Mouse (Mus musculus): Measurements from ENCODE around the gene Wdr74.

The Wdr74 gene

DNA sequence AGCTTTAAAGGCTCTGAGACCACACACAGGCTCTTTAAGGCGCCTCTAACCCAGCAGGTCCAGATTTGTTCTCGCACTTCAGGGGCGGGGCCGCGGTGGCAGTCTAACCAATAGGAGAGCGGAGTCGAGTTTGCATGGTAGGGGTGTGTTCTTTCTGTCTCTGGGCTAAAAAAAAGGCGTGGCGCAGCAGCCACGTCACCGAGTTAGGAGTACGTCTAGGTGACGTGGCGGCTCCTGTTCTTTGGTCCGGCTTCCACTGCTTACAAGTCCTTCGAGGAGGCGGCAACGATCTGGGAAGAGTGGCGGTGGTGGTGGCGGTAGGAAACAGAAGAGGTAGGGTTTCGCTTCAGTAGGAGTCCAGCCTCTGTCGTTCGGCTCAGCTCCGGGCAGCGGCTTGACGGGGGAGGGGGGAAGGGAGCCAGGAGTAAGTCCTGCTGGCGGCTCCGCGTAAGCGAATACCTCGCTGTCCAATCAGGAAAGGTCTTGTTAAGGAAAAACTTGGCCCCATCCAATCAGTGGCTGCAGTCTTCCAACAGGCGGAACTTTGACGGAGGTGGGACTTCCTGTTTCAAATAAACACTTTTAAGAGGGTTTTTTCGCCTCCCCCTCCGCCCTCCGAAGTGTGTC lies 5.7 kb downstream of the Wdr74 start, which contains the start of gene Stx5a:
Gene Stx5a, plus strand, starts transcription at position 171 of the 627 bp plus-strand sequence.
- DNase-seq (ENCODE audit: low spot score) = peak; percentile 98

DNA sequence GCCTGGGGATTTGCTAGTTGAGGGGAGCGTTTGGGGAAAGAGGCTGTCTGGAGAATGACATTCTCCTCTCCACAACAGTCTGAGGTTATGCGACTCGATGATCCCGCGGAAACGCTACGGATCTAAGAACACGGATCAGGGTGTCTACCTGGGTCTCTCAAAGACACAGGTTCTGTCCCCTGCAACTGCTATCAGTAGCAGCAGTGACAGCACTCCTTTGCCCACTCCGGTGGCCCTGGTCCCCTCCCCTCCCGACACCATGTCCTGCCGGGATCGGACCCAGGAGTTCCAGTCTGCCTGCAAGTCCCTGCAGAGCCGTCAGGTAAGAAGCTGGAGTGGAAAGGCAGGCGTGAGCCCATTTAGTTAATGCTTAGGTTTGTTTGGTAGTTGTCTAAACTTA lies 6.5 kb downstream of the Wdr74 start:
- no peak for DNase-seq (ENCODE audit: low spot score)

- DNase-seq (ENCODE audit: low spot score) = no peak
Observed at GRCm38 (mm10) chr19:8745382-8745781, 9.8 kb downstream of the Wdr74 start.

DNA sequence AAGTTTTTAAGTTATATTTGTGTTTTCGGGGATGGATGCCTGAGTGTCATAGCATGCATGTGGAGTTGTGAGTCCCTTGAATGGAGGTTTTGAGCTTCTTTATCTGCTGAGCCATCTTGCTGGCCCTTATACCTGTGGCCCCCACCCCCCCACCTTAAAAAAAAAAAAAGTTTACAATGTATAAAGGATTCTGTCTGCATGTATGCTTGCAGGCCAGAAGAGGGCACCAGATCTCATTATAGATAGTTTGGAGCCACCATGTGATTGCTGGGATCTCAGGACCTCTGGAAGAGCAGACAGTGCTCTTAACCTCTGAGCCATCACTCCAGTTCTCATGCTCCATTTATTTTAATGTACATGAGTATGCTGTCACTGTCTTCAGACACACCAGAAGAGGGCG lies 11.7 kb downstream of the Wdr74 start:
- no peak for DNase-seq (ENCODE audit: low spot score)

GRCm38 (mm10) chr19:8755652-8756051 lies 20.0 kb downstream of the Wdr74 start:
- DNase-seq (ENCODE audit: low spot score) = no peak

- DNase-seq (ENCODE audit: low spot score) = peak; percentile 92
Observed at GRCm38 (mm10) chr19:8756635-8757387, 21.2 kb downstream of the Wdr74 start, which contains the start of gene Nxf1. Nxf1 (plus strand) TSS chr19:8757073.

GRCm38 (mm10) chr19:8757471-8757998 lies 21.9 kb downstream of the Wdr74 start:
- DNase-seq (ENCODE audit: low spot score) = no peak

DNA sequence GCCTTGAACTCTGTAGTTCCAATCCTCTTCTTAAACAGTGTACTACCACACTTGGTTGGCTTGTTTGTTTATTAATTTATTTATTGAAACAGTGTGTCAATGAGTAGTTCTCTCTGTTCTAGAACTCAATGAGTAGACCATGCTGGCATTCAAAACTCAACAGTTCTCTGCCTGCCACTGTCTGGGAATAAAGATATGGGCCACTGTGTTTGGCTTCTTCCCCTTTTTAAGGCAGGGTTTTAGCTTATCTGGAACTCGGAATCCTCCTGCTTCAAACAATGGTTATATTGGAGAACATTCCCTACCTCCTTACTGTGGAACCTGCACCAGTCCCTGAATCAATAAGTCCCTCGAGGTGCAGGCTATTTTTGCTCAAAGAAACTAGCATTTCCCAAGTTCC lies 23.3 kb downstream of the Wdr74 start:
- DNase-seq (ENCODE audit: low spot score) = no peak

DNA sequence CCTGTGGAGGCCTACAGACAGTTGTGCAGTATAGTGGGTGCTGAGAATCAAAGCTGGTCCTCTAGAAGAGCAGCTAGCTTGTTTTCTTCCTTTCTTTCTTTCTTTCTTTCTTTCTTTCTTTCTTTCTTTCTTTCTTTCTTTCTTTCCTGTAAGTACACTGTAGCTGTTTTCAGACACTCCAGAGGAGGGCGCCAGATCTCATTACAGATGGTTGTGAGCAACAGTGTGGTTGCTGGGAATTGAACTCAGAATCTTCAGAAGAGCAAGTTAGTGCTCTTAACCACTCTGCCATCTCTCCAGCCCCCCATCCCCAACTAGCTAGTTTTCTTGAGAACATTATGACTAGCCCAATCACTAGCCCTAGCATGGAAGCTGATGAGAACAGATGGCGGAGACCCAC lies 25.1 kb downstream of the Wdr74 start:
- no peak for DNase-seq (ENCODE audit: low spot score)

DNA sequence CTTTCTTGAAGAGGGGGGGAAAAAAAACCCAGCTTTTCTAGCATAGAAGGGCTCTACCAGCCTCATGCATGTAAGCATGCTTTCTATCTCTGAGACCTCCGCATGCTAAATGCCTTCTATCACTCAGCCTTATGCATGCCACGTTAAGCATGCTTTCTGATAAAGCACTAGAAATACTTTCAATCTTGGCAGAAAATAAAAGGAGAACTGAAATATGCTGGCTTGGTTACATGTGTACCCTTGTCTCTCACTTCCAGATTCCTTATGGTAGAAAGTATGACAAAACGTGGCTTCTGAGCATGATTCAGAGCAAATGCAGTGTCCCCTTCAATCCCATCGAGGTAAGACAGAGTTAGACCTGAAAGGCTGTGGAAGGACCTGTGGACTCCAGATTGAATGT lies 27.6 kb downstream of the Wdr74 start:
- DNase-seq (ENCODE audit: low spot score) = no peak

- DNase-seq (ENCODE audit: low spot score) = no peak
Observed at GRCm38 (mm10) chr19:8765562-8765961, 29.9 kb downstream of the Wdr74 start.

DNA sequence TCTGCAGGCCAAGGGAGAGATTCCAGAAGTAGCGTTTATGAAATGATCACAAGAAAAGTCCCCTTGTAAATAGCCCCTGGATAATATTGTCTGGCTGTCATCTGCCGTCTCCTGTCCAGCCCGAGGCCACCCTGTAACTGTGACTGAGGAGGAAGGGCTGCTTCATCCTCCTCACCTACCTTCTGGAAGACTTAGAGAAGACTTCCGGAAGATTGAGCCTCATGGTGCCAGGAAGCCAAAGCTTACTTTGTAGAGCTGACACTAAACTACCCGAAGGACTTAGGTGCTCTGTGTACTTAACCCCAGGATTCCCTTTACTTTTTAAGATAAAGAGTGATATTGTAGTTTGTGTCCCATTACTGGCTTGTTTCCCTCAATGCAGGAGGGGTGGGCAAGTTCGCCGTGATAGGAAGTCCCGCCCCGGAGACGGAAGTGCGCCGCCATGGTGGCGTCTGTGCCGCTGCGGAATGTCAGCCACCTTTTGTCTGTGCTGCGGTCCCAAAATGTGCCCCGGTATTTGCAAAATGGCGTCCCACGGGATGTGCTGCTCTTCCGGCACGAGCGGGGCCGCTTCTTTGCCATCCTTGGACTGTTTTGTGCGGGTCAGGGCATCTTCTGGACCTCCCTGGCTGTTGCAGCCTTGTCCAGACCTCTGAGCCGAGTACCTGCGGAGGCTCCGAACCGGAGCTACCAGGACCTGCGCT lies 35.1 kb downstream of the Wdr74 start, which contains the start of gene Tmem223:
Gene Tmem223, plus strand, starts transcription at position 430 of the 704 bp plus-strand sequence.
- peak; percentile 82 for DNase-seq (ENCODE audit: low spot score)

- DNase-seq (ENCODE audit: low spot score) = no peak
Observed at GRCm38 (mm10) chr19:8772996-8773395, 37.4 kb downstream of the Wdr74 start.

- no peak for DNase-seq (ENCODE audit: low spot score)
Observed at GRCm38 (mm10) chr19:8773409-8773808, 37.8 kb downstream of the Wdr74 start.

- DNase-seq (ENCODE audit: low spot score) = peak; percentile 98
Observed at GRCm38 (mm10) chr19:8774086-8774835, 38.6 kb downstream of the Wdr74 start, which contains the start of gene Tmem179b. Tmem179b (minus strand) TSS chr19:8774467.

DNA sequence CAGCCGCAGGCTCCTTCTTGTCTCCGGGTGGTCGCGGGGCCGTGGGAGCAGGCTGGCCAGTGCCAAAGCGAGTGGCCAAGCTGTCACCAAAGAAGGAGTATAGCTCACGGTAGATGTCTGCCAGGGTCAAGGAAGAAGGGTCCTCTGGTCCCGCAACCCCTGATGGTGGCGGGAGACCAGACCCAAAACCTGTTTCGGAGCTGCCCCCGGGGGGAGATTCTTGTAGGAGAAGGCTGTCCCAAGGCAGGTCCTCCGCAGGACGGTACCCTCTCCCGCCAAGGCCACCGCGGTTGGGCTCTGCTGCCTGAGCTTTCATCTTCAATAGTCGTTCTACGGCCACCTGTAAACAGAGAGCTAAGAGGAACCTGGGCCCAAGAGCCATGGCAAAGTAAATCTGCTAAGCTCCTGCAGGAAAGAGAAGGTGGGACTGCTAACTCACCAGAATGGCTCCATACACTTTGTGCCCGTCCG lies 39.4 kb downstream of the Wdr74 start:
- DNase-seq (ENCODE audit: low spot score) = no peak

DNA sequence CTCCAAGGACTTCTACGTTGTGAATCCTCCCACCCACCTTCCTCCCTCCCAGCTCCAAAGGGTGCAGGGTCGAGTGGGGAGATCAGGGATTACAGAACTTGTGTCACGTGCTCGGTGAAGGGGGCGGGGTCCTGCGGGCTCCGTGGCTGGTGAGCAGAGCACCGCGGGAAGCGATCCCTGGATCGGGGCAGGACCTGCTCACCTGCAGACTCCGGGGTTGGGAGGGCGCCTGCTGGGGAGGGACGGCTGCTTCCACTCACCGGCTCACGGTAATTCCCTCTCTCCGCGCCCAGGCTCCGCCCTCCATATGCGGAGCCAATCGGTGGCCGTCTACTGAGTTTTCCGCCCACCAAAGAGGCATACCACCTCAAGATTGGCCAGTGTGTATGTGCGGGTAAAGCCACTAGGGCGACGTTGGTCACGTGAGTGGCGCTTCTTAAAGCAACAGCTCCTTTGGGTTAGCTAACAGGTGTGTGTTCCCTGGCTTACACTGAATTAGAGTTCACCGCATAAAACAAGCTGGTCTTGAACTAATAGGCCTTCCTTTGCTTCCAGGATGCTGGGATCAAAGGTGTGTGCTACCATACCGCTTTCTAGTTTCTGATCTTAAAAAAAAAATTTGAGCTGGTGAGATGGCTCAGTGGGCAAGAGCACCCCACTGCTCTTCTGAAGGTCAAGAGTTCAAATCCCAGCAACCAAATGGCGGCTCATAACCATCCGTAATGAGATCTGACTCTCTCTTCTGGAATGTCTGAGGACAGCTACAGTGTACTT lies 50.6 kb downstream of the Wdr74 start, which contains the start of gene Taf6l:
Gene Taf6l, minus strand, starts transcription at position 410 of the 774 bp plus-strand sequence.
- peak; percentile 95 for DNase-seq (ENCODE audit: low spot score)

DNA sequence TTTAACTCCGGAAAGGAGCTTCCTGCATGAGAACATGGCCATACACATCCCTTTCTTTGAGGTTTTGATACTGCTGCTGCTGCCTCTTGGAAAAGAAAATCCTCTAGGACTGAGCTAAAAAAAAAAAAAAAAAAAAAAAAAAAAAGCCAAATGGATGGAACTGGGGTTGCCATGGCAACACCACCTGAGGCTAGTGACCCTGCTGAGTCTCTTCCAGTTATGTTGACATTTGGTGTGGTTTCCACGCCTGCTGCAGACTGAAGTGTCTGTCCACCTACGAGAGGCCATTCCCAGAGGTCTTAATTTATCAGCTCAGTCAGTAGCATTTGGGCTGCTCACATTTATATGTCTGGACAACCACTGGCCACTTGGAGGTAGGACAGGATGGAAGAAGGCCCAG lies 52.9 kb downstream of the Wdr74 start:
- DNase-seq (ENCODE audit: low spot score) = no peak

DNA sequence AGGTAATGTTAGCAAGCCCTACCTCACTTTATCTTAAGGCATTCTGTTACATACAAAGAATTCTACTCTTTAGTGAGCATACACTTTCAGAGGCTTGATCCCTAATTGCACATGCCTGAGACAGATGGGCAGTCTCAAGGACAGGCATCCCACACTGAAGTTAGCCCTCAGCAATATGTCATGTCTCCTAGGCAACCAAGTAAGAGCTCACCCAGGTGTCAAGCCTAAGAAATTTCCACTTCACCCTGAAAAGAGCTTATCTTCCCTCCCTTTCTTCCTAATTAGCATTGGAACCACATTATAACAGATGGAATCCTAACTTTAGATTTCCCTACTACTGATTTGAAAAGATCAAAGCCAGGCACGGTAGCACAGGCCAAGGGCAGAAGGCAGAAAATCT lies 53.5 kb downstream of the Wdr74 start:
- no peak for DNase-seq (ENCODE audit: low spot score)

- no peak for DNase-seq (ENCODE audit: low spot score)
Observed at GRCm38 (mm10) chr19:8790171-8790570, 54.5 kb downstream of the Wdr74 start.

Measured in yolk sac, embryonic 10.5 days (tissue).